Mouse (Mus musculus) heart, adult 11 months (tissue): Measurements from ENCODE around the gene 1700061G19Rik.

Source experiments
- DNase-seq: peaks from one replicate; pipeline ENCODE4 v3.0.0; 2022

The 1700061G19Rik gene

GRCm38 (mm10) chr17:56874936-56875651, at the start of gene 1700061G19Rik:
1700061G19Rik (plus strand) TSS chr17:56875477.
- DNase-seq: peak; percentile 86

- DNase-seq: no peak
Measured at GRCm38 (mm10) chr17:56826718-56827117, 48.6 kb upstream of the 1700061G19Rik start.

DNA sequence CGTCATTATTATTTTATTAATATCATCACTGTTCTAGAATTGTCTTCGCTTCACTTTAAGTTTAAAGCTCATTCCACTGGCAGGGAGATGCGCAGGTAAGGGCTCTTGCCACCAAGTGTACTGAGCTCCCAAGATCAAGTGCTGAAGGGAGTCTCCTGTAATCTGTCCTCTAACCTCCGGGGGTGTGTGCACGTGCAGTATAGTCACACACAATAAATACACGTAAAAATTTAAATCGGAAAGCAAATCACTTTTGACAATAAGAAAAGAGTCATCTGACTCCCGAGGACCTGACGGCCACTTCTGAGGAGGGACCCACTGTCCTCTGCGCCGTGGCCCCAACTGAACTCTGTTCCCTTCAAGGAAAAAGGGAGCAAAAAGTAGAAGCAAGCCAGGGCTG, 46.1 kb upstream of the 1700061G19Rik start:
- DNase-seq: no peak

DNA sequence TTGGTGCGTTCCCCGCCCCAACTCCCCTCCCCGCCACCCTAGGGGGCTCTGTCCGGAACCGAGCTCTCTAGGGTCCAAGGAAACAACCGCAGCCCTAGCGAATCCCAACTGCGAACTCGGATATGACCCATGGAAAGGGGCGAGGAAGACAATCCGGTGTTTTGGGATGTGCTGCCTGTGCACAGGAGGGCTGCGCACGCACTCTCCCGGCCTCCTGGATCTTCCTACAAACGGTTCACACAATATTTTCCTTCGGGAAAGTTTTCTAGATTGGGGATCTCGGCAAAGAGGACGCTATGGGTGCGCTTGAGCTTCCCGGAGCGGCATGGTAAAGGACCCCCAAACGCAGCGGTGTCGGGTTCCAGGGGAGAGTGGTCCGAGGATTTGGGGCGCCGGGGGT, 45.5 kb upstream of the 1700061G19Rik start:
- peak; percentile 95 for DNase-seq

GRCm38 (mm10) chr17:56830411-56831110, 44.7 kb upstream of the 1700061G19Rik start, which contains the start of gene Rfx2:
Rfx2 (minus strand) TSS chr17:56831013.
- no peak for DNase-seq

DNA sequence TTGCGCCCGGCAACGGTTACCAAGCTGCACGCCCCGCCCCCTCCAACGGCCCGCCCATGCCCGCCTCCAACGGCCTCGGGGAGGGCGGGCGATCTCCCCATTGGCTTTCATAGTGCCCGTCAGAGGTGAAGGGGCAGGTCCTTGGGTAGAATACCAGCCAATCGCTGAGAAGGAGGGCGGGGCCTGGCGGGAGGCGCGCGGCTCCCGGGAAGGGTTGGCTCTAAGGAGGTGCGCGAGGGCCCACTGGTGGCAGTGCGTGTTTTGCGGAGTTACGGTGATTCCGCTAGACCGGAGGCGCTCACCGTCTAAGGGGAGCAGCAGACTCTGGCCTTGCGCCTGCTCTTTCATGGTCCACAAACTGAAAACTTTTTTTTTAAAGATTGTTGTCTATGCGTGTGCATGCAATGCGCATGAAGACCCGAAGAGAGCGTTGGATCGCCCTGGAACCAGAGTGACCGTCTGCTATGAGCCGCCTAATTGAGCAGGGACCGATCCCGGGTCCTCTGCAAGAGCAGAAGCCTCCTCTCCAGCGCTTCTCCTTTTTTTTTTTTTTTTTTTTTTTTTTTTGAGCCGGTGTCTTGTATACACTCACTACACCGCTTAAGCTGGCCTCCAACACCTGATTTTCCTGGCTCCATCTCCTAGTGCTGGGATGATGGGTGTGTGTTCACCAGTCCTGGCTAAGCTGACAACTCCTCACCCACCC, 44.0 kb upstream of the 1700061G19Rik start:
- DNase-seq: peak; percentile 100

DNA sequence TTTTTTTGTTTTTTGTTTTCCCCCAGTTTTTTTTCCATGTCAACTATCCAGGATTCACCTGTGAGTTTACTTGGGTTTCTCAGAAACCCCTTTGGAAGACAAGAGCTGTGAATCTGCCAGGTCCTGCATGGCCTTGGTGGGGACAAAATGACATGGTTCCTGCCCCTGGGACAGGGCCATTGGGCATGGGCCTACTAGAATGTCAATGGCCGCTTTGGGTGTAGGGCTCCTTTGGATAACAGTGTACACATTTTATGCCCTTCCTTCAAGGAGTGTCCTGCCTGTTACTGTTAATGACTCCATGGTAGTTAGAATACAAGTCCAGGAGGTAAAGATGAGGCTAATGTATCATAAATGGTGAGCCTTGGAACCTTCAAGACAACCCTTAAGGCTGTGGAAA, 42.4 kb upstream of the 1700061G19Rik start:
- no peak for DNase-seq

DNA sequence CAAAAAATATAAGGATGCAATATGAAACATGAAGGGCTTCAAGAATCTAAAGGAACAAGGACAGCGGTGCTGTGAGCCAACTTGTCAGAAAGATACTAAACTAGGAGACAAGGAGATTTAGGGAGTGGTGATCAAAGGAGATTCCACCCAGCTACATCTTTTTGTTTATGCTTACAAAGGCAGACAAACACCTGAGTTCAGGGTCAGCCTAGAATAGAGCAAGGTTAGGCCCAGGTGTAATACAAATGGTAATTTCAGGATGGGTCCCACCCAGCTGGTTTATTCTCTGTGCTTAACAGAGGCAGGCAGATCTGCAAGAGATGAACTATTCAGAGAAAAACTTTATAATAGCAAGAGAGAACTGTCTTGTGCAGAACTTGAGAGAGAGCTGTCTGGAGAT, 41.9 kb upstream of the 1700061G19Rik start:
- no peak for DNase-seq

GRCm38 (mm10) chr17:56836336-56836735, 38.9 kb upstream of the 1700061G19Rik start:
- DNase-seq: no peak

- DNase-seq: no peak
Measured at GRCm38 (mm10) chr17:56840524-56840923, 34.8 kb upstream of the 1700061G19Rik start.

- DNase-seq: no peak
Measured at GRCm38 (mm10) chr17:56842173-56842572, 33.1 kb upstream of the 1700061G19Rik start.

DNA sequence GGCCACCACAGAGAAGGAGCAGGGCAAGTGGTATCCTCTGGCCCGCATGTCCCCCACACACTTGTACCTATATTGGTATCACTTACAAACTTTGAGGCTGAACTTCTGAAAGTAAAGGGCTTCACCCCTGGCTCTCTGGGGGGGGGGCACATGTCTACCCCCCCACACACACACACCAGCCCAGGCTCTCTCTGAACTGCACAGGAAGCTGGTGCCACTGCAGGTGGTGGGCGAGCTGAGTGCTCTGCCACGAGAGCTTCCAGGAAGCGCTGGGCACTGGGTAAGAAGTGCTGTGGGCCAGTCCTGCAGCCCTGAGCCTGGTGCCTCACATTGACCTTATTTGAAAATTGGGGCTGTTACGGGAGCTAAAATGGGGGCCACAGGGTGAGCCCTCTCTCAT, 31.6 kb upstream of the 1700061G19Rik start:
- DNase-seq: no peak

DNA sequence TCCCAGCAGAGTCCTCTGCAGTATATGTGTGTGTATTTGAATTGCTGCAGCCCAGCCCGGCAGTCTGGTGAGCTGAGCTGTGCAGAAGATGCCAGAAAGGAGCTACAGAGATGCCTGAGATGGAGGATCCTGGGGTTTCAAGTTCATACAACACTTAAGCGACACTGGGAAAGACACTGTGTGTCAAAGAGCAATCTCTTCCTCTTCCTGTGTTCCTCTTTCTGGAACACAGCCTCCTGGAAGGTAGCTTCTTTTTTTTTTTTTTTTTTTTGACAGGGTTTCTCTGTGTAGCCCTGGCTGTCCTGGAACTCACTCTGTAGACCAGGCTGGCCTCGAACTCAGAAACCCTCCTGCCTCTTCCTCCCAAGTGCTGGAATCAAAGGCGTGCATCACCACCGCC, 26.5 kb upstream of the 1700061G19Rik start:
- no peak for DNase-seq

- DNase-seq: no peak
Measured at GRCm38 (mm10) chr17:56849710-56850109, 25.6 kb upstream of the 1700061G19Rik start.

GRCm38 (mm10) chr17:56851167-56851566, 24.1 kb upstream of the 1700061G19Rik start:
- no peak for DNase-seq

GRCm38 (mm10) chr17:56855421-56855820, 19.9 kb upstream of the 1700061G19Rik start:
- DNase-seq: no peak

DNA sequence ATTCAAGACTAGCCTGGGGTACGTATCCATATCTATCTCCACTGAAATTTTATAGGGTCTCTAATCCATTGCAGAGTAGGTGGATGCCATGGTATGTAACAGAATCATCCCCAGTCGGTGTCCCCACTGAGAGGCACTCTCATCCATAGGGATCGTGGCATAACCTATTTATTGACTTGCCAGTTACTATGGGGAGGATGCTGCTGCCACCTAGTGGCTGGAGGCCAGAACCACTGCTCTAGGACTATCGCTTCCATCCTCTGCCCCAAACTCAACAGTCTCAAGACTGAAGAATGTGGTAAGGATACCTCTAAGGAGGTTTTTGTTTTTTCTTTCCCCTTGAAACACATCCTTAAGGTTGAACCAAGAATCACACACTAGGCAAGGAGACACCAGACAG, 17.1 kb upstream of the 1700061G19Rik start:
- no peak for DNase-seq

- DNase-seq: no peak
Measured at GRCm38 (mm10) chr17:56858922-56859321, 16.4 kb upstream of the 1700061G19Rik start.

GRCm38 (mm10) chr17:56861197-56861596, 14.1 kb upstream of the 1700061G19Rik start:
- DNase-seq: peak; percentile 95

DNA sequence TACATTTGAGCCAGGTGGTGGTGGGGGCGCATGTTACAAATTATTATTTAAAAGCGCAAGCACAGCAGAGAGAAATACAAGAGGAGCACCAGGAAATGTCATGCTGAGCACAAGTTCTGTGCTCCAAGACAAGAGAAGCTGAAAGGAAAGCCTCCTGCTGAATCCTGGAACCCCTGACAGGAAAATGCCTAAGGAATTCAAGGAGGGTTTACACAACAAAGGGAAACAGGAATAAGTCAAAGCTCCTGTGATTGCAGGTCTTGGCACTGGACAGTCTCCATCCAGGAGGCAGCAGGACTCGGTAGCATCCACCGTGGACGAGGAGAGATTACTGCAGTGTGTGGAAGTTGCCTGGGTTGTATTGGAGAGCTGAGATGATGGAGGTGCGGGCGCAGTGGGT, 9.2 kb upstream of the 1700061G19Rik start:
- no peak for DNase-seq

DNA sequence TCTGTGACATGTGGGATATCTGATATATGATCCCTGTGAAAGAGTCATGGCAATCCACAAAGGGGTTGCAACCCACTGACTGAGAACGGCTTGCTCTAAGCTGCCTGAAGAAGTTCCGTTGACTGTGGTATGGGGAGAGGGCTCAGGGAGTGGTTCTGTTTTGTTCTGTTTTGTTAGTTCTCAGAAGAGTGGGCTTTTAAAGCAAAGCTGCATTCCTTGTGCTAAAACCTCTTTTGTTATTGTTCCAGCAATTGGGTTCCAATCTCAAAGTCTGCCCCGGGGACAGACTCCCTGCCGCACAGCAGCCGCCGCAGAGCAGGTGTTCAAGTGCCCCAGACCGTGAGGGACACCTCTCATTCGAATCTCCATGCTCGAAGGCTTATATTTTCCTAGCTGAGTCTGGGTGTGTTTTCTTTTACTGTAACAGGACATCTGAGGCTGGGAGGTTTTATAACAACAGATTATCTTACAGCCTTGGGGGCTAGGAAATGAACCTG, 5.7 kb upstream of the 1700061G19Rik start:
- DNase-seq: no peak

DNA sequence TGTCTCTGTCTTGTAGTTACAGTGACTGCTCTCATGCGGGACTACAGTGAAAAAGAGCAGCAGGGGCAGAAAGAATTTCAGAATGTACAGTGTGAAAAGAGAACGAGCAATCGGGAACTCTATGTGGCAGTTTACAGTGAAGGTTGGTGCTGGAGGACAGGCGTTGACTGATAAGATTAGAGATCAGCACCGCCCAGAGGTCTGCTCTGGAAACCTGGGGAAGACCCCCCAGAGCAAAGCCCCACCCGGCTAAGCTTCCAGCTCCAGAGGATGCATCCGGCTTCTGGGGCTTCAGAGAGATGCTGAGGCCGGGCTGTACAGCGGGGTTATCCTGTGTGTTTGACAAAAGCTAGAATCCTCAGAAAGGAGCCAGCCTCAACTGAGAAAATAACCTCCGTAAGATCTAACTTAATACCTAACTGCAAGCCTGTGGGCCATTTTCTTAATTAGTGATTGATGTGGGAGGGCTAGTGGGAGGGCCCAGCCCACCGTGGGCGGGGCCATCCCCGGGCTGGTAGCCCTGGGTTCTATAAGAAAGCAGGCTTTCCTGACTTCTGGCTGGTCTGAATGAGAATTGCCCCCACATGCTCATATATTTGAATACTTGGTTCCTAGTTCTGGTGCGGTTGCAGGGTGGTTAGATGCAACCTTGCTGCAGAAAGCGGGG, 4.9 kb upstream of the 1700061G19Rik start:
- peak; percentile 84 for DNase-seq

GRCm38 (mm10) chr17:56871767-56872166, 3.5 kb upstream of the 1700061G19Rik start:
- DNase-seq: peak; percentile 81
